In the genomic region with DNA sequence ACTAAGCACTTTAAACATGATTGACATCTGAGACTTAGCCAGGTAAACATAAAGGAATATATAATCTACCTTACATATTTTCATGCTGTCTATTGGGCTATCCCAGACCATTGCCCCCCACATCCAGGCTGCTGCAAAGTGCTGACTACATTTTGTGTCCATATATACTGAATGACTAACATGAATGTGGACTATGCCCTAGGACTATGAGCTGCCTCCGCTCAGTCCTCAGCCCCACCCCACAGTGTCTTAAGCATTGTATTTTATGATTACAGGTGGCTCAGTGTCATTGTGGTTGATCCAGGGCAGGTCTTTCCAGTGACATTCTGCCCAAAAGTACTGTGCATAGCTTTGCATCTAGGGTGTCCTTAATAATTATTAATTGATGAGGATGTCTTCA, we compare ENCODE assay signal across 21 mouse cellular contexts.
"Had no signal": no experiment of that assay in that cellular context is flagged by ENCODE, and none has a peak within 500 bp of the region (broad histone marks: within the 10 kb centered on the region; RNA-seq: fewer than 3 reads in every experiment).

No protein-coding gene starts in this region.

- H3K4me2 ChIP-seq: liver, embryonic 15.5 days; lung, embryonic 15.5 days; midbrain, embryonic 12.5 days; neural tube, embryonic 13.5 days; neural tube, embryonic 15.5 days had no signal

- H3K4me1 ChIP-seq: liver, embryonic 15.5 days; lung, embryonic 15.5 days; midbrain, embryonic 10.5 days; midbrain, embryonic 12.5 days; neural tube, embryonic 13.5 days; neural tube, embryonic 15.5 days had no signal

- H3K9me3 ChIP-seq: liver, embryonic 15.5 days; lung, embryonic 15.5 days; midbrain, embryonic 10.5 days; midbrain, embryonic 12.5 days; neural tube, embryonic 13.5 days; neural tube, embryonic 15.5 days had no signal

- H3K36me3 ChIP-seq: liver, embryonic 15.5 days; lung, embryonic 15.5 days; midbrain, embryonic 10.5 days; midbrain, embryonic 12.5 days; neural tube, embryonic 13.5 days; neural tube, embryonic 15.5 days had no signal

- H3K27me3 ChIP-seq: liver, embryonic 15.5 days; lung, embryonic 15.5 days; midbrain, embryonic 12.5 days; neural tube, embryonic 15.5 days had no signal

- H3K9ac ChIP-seq: liver, embryonic 15.5 days; liver, postnatal 0 days; lung, embryonic 15.5 days; midbrain, embryonic 12.5 days; neural tube, embryonic 13.5 days; neural tube, embryonic 15.5 days had no signal

- H3K4me3 ChIP-seq: liver, embryonic 15.5 days; lung, embryonic 15.5 days; midbrain, embryonic 10.5 days; midbrain, embryonic 12.5 days; myocyte; neural tube, embryonic 13.5 days; neural tube, embryonic 15.5 days had no signal

- ATAC-seq: midbrain, embryonic 16.5 days had no signal

- H3K27ac ChIP-seq: liver, embryonic 15.5 days; lung, embryonic 15.5 days; midbrain, embryonic 10.5 days; midbrain, embryonic 12.5 days; neural tube, embryonic 13.5 days; neural tube, embryonic 15.5 days had no signal

- DNase-seq: liver, postnatal 0 days; lung, adult 2 months; lung, postnatal 10 days; lung, postnatal 4 days; midbrain, embryonic 14.5 days; retina, postnatal 1 day; right cerebral cortex, adult 18-20 months; right cerebral cortex, postnatal 25 days; right cerebral cortex, postnatal 4 days; spleen, adult 18-20 months; thymus, adult 18-20 months; thymus, postnatal 14 days; thymus, postnatal 36 days had no signal
